Mouse (Mus musculus): ENCODE results near the gene Des. TPM values are rescaled to one million over a fixed set of nuclear protein-coding genes. Genes with fewer than 3 reads are reported as not detected.

Gene Des
- total and polyA plus RNA-seq, 3 experiments, result 7.0 to 7.2 TPM; not detected in 1

DNA sequence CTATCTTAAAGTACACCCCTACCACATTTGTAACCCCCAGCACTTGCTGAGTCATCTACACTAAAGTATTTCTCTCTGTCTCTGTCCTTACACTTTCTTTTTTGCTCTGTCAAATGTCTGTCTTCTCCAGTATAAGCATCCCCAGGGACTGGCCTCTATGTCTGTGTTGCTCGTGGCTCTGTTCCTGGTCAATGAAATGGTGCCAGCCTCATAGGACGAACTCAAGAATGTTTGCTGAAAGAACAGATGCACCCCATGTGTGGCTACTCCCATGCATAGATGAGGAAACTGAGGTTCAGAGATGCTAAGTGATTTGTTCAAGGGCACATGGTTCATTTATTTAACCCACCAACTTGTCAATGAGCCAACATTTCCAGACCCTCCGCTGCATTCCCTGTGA, 12.3 kb downstream of the Des start:
- TF ChIP-seq MAZ (IDR thresholded peaks at IDR 0.05; ENCODE audit: low read depth, low read length), result no peak
- H3K27ac ChIP-seq (ENCODE audit: control insufficient read depth, low read depth, low read length), result no peak overlapping the region
- H3K79me2 ChIP-seq (ENCODE audit: control insufficient read depth, insufficient read depth, low read length, poor library complexity), result no peaks in the 10 kb centered on the region
- no peaks in the 10 kb centered on the region; a peak in 1 of 4 replicates for H3K27me3 ChIP-seq (ENCODE audit: control insufficient read depth in 1 of 2, insufficient read depth in 2 of 2, low read length in 2 of 2)
- H3K36me3 ChIP-seq (ENCODE audit: control insufficient read depth in 1 of 2, insufficient read depth in 2 of 2, low read length in 2 of 2), result no peaks in the 10 kb centered on the region
- no peaks in the 10 kb centered on the region for H3K9me3 ChIP-seq (replicated peaks; ENCODE audit: insufficient read depth, low read length)
- no peak overlapping the region for H3K4me3 ChIP-seq (ENCODE audit: control insufficient read depth in 1 of 2, insufficient read depth in 1 of 2, low read depth in 2 of 2, low read length in 2 of 2)
- H3K9ac ChIP-seq (ENCODE audit: control insufficient read depth, low read depth, low read length, poor library complexity, severe bottlenecking), result no peak overlapping the region
- no peaks in the 10 kb centered on the region for H3K4me1 ChIP-seq (ENCODE audit: control insufficient read depth in 1 of 2, insufficient read depth in 2 of 2, low read length in 2 of 2)
- no peak for DNase-seq (ENCODE audit: low read depth, low spot score)

DNA sequence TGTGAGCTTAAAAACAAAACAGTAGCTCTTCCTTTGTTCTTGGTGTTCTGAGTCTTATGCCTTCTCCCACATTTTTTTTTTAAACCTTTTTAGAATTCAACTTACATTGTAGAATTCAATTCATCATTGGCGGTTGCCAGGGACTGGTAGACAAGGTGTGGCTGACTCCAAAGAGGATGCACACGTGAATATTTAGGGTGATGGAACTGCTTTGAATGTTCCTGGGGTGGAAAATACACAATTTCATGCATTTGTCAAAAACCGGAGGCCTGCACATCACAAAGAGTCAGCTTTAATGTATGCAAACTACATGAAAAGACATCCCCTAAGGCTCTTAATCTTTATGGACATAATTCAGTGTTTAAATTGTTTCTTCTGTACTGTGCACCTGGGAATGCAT, 13.1 kb downstream of the Des start:
- H3K9me3 ChIP-seq (replicated peaks; ENCODE audit: insufficient read depth, low read length), result no peaks in the 10 kb centered on the region
- no peak for DNase-seq (ENCODE audit: low read depth, low spot score)
- no peaks in the 10 kb centered on the region; a peak in 1 of 4 replicates for H3K27me3 ChIP-seq (ENCODE audit: control insufficient read depth in 1 of 2, insufficient read depth in 2 of 2, low read length in 2 of 2)
- no peak overlapping the region for H3K27ac ChIP-seq (ENCODE audit: control insufficient read depth, low read depth, low read length)
- H3K4me1 ChIP-seq (ENCODE audit: control insufficient read depth in 1 of 2, insufficient read depth in 2 of 2, low read length in 2 of 2), result no peaks in the 10 kb centered on the region
- TF ChIP-seq CHD1 (IDR thresholded peaks at IDR 0.05; ENCODE audit: low read depth, low read length), result no peak
- no peaks in the 10 kb centered on the region for H3K36me3 ChIP-seq (ENCODE audit: control insufficient read depth in 1 of 2, insufficient read depth in 2 of 2, low read length in 2 of 2)
- H3K9ac ChIP-seq (ENCODE audit: control insufficient read depth, low read depth, low read length, poor library complexity, severe bottlenecking), result no peak overlapping the region
- H3K4me3 ChIP-seq (ENCODE audit: control insufficient read depth in 1 of 2, insufficient read depth in 1 of 2, low read depth in 2 of 2, low read length in 2 of 2), result no peak overlapping the region
- no peaks in the 10 kb centered on the region for H3K79me2 ChIP-seq (ENCODE audit: control insufficient read depth, insufficient read depth, low read length, poor library complexity)

- peaks cover 0 to 9% of the 10 kb centered on the region in 2 experiments; a peak in 2 of 4 replicates for H3K4me1 ChIP-seq (ENCODE audit: control insufficient read depth in 1 of 2, insufficient read depth in 2 of 2, low read length in 2 of 2)
- H3K79me2 ChIP-seq (ENCODE audit: control insufficient read depth, insufficient read depth, low read length, poor library complexity), result no peaks in the 10 kb centered on the region
- no peaks in the 10 kb centered on the region for H3K27me3 ChIP-seq (ENCODE audit: control insufficient read depth in 1 of 2, insufficient read depth in 2 of 2, low read length in 2 of 2)
- DNase-seq (ENCODE audit: low read depth, low spot score), result no peak
- no peak within 1 kb of the TSS for H3K27ac ChIP-seq (ENCODE audit: control insufficient read depth, low read depth, low read length)
- TF ChIP-seq MYC (IDR thresholded peaks at IDR 0.05; ENCODE audit: low read depth, low read length), result no peak
- no peak for TF ChIP-seq MXI1 (IDR thresholded peaks at IDR 0.05; ENCODE audit: low read depth, low read length)
- no peak for TF ChIP-seq ZKSCAN1 (IDR thresholded peaks at IDR 0.05; ENCODE audit: low read depth, low read length)
- no peak for TF ChIP-seq NELFE (IDR thresholded peaks at IDR 0.05; ENCODE audit: low read depth, low read length)
- TF ChIP-seq ZMIZ1 (IDR thresholded peaks at IDR 0.05; ENCODE audit: low read depth, low read length), result no peak
- no peak for TF ChIP-seq MAX (IDR thresholded peaks at IDR 0.05; ENCODE audit: low read length)
- TF ChIP-seq RAD21 (IDR thresholded peaks at IDR 0.05; ENCODE audit: low read depth, low read length), result no peak
- no peak for TF ChIP-seq CHD2 (IDR thresholded peaks at IDR 0.05; ENCODE audit: low read length)
- TF ChIP-seq MAZ (IDR thresholded peaks at IDR 0.05; ENCODE audit: low read depth, low read length), result no peak
- H3K36me3 ChIP-seq (ENCODE audit: control insufficient read depth in 1 of 2, insufficient read depth in 2 of 2, low read length in 2 of 2), result 0 out of 4 replicates have a peak, but pooled peaks cover 0 to 3% of the 10 kb centered on the region in 2 experiments
- no peaks in the 10 kb centered on the region for H3K9me3 ChIP-seq (replicated peaks; ENCODE audit: insufficient read depth, low read length)
- H3K4me3 ChIP-seq (ENCODE audit: control insufficient read depth in 1 of 2, insufficient read depth in 1 of 2, low read depth in 2 of 2, low read length in 2 of 2), result no peak within 1 kb of the TSS
- no peak within 1 kb of the TSS for H3K9ac ChIP-seq (ENCODE audit: control insufficient read depth, low read depth, low read length, poor library complexity, severe bottlenecking)
Observed at GRCm38 (mm10) chr1:75374950-75375936, 15.1 kb downstream of the Des start, which contains the start of gene Speg. Gene Speg, plus strand, starts transcription at chr1:75375297.
